Comparison of ENCODE assay signal across 9 mouse cellular contexts in the genomic region with DNA sequence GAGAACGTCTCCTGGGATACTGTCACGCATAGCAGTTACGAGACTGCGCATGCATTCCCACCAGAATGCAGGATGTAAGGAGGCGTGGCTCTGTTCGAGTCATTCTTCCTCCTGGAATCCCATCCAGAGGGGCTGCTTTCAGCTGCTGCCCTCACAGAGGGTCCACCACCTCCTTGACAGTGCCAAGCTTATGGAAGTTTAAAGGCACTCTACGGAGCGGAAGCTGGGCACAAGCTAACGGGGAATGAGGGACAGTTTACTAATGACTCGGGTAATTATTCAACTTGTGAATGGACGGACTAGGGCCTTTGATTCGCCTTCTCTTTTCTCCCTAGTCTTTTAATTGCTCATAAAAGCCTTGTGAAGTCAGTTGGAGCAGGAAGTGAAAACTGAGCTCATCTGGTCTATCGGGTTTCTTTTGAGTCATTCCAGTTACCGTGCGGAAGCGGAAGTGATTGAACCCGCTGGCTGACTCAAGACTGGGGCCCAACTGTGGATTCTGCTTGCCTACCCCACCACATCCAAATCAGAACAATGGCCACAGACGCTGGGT.
A peak's percentile ranks its signal among the peaks of the same experiment; 100 is the strongest.
DNase-seq lines count a peak whose midpoint lies in the region; ATAC-seq lines count a peak whose summit lies in the region.
"Had no signal": no experiment of that assay in that cellular context is flagged by ENCODE, and none has a peak within 500 bp of the region (broad histone marks: within the 10 kb centered on the region; RNA-seq: fewer than 3 reads in every experiment).

No protein-coding gene starts in this region.

- no peaks in the 10 kb centered on the region for H3K9me3 ChIP-seq in embryonic facial prominence, embryonic 14.5 days (ENCODE audit: control insufficient read depth, low read length)

- H3K4me3 ChIP-seq in embryonic facial prominence, embryonic 14.5 days (ENCODE audit: low read depth, low read length) = peak overlapping the region; percentile 23

- DNase-seq in heart, adult 9 months (ENCODE audit: low spot score in 2 of 2) = peak; percentile 44 to 60
- DNase-seq in heart, postnatal 4 days = no peak
- peak; percentile 65 for DNase-seq in CD4-positive, CD25-positive, alpha-beta regulatory T cell, adult 2 months (ENCODE audit: low read depth, low spot score)
- peak; percentile 65 for DNase-seq in embryonic facial prominence, embryonic 14.5 days (ENCODE audit: low spot score)
- DNase-seq in lung, postnatal 36 days = peak; percentile 40
- DNase-seq in spleen, postnatal 36 days (ENCODE audit: low spot score in 2 of 2) = peak; percentile 54 to 63
- no peak for DNase-seq in MN1 (ENCODE audit: low spot score)

- 0 out of 2 replicates have a peak overlapping the region, but pooled peaks have one; percentile 19 for H3K27ac ChIP-seq in embryonic facial prominence, embryonic 14.5 days (replicated peaks; ENCODE audit: low read depth, low read length)

- 29% methylated on average over 18 of the region's 18 CpGs for WGBS in embryonic facial prominence, embryonic 14.5 days

- peak; percentile 62; the same call in 1 of the 2 replicates for ATAC-seq in embryonic facial prominence, embryonic 14.5 days (ENCODE audit: low read depth)
- ATAC-seq in inflammation-experienced regulatory T-cells, adult 6 months = peak; percentile 92

- no peak overlapping the region for H3K9ac ChIP-seq in embryonic facial prominence, embryonic 14.5 days (ENCODE audit: low read depth, low read length)

- 0 out of 2 replicates have a peak, but pooled peaks cover 5% of the 10 kb centered on the region for H3K4me1 ChIP-seq in embryonic facial prominence, embryonic 14.5 days (ENCODE audit: control insufficient read depth, insufficient read depth, low read length)

- no peaks in the 10 kb centered on the region for H3K27me3 ChIP-seq in embryonic facial prominence, embryonic 14.5 days (replicated peaks; ENCODE audit: control insufficient read depth, insufficient read depth, low read length)

- peak overlapping the region; percentile 49 for H3K4me2 ChIP-seq in embryonic facial prominence, embryonic 14.5 days (ENCODE audit: low read depth, low read length)

- no peaks in the 10 kb centered on the region for H3K36me3 ChIP-seq in embryonic facial prominence, embryonic 14.5 days (ENCODE audit: control insufficient read depth, insufficient read depth, low read length)
- H3K36me3 ChIP-seq: G1E had no signal

Comparison
In these comparisons a context has a peak if more than half of its experiments do, and no peak if none do; other contexts are left out.
1. DNase-seq: peak in heart, adult 9 months (2 of 2), CD4-positive, CD25-positive, alpha-beta regulatory T cell, adult 2 months (single experiment), embryonic facial prominence, embryonic 14.5 days (single experiment), lung, postnatal 36 days (single experiment) and spleen, postnatal 36 days (2 of 2); none in heart, postnatal 4 days (single experiment) and MN1 (single experiment).